Mouse (Mus musculus) MEL (cell line): ENCODE results near the gene Eif3j1.

ENCODE experiments used
- BHLHE40 ChIP-seq: IDR thresholded peaks from 2 replicates; pipeline ENCODE4 v1.6.1; 2012; ENCODE audit warnings: low read depth, mild to moderate bottlenecking, inconsistent platforms, low read length, improper control_type of control experiment, borderline replicate concordance
- CHD2 ChIP-seq: IDR thresholded peaks from 2 replicates; pipeline ENCODE4 v1.6.1; 2011; ENCODE audit warnings: low read length, improper control_type of control experiment
- CTCF ChIP-seq, 3 experiments: IDR thresholded peaks in 2 of 3; conservative IDR thresholded peaks in 1 of 3; 2 replicates each; pipeline ENCODE4 v1.5.1; 2011 to 2012; ENCODE audit warnings: low read length in 3 of 3, low read depth in 2 of 3, mild to moderate bottlenecking in 2 of 3, improper control_type of control experiment in 1 of 3, inconsistent platforms in 1 of 3, mixed read lengths in 1 of 3, moderate library complexity in 1 of 3; ENCODE audit not compliant: control insufficient read depth in 1 of 3, insufficient read depth in 1 of 3, poor library complexity in 1 of 3, severe bottlenecking in 1 of 3
- ELF1 ChIP-seq: IDR thresholded peaks from 2 replicates; pipeline ENCODE4 v1.6.1; 2014; ENCODE audit warnings: low read depth, mild to moderate bottlenecking, inconsistent platforms, low read length, improper control_type of control experiment, moderate library complexity
- EP300 ChIP-seq, 2 experiments: IDR thresholded peaks; 2 replicates each; pipeline ENCODE4 v1.6.1; 2011; ENCODE audit warnings: improper control_type of control experiment in 2 of 2, low read length in 2 of 2, low read depth in 1 of 2, mild to moderate bottlenecking in 1 of 2
- GATA1 ChIP-seq: IDR thresholded peaks from 2 replicates; pipeline ENCODE4 v1.6.1; 2011; ENCODE audit warnings: low read depth, low read length, improper control_type of control experiment
- JUND ChIP-seq: IDR thresholded peaks from 2 replicates; pipeline ENCODE4 v1.6.1; 2011; ENCODE audit warnings: low read depth, mild to moderate bottlenecking, improper control_type of control experiment, low read length
- NELFE ChIP-seq: IDR thresholded peaks from 2 replicates; pipeline ENCODE4 v1.6.1; 2011; ENCODE audit warnings: low read depth, low read length, improper control_type of control experiment
- POLR2A ChIP-seq, 2 experiments: IDR thresholded peaks; 2 replicates each; pipeline ENCODE4 v1.6.1; 2011 to 2012; ENCODE audit warnings: low read length in 2 of 2, mild to moderate bottlenecking in 2 of 2, control low read depth in 1 of 2, improper control_type of control experiment in 1 of 2, low read depth in 1 of 2, moderate library complexity in 1 of 2; ENCODE audit not compliant: control insufficient read depth in 1 of 2, insufficient read depth in 1 of 2, poor library complexity in 1 of 2
- SMC3 ChIP-seq: IDR thresholded peaks from 2 replicates; pipeline ENCODE4 v1.6.1; 2011; ENCODE audit warnings: low read depth, low read length, improper control_type of control experiment
- TAL1 ChIP-seq: IDR thresholded peaks from 2 replicates; pipeline ENCODE4 v1.6.1; 2012; ENCODE audit warnings: mild to moderate bottlenecking, inconsistent platforms, low read length, moderate library complexity, mixed read lengths
- TBP ChIP-seq: IDR thresholded peaks from 2 replicates; pipeline ENCODE4 v1.8.0; 2011; ENCODE audit warnings: low read depth, low read length, improper control_type of control experiment
- UBTF ChIP-seq: IDR thresholded peaks from 2 replicates; pipeline ENCODE4 v1.6.1; 2012; ENCODE audit warnings: low read depth, mild to moderate bottlenecking, inconsistent platforms, low read length, improper control_type of control experiment, moderate library complexity, borderline replicate concordance; ENCODE audit not compliant: insufficient read depth
- ZMIZ1 ChIP-seq: IDR thresholded peaks from 2 replicates; pipeline ENCODE4 v1.6.1; 2012; ENCODE audit warnings: low read depth, mild to moderate bottlenecking, inconsistent platforms, low read length, improper control_type of control experiment, moderate library complexity

GRCm38 (mm10) chr2:122086446-122086845, 58.1 kb downstream of the Eif3j1 start:
- TF ChIP-seq BHLHE40 (no peak), TAL1 (no peak), ELF1 (no peak), TBP (no peak), EP300 (IDR thresholded peaks at IDR 0.05; ENCODE audit: low read depth in 1 of 2, low read length in 2 of 2) (no peak), CTCF (IDR thresholded peaks at IDR 0.05 in 2 of 3, conservative IDR thresholded peaks at IDR 0.05 in 1 of 3; ENCODE audit: control insufficient read depth in 1 of 3, insufficient read depth in 1 of 3, low read depth in 2 of 3, low read length in 3 of 3, poor library complexity in 1 of 3, severe bottlenecking in 1 of 3) (no peak), POLR2A (IDR thresholded peaks at IDR 0.05; ENCODE audit: control insufficient read depth in 1 of 2, insufficient read depth in 1 of 2, low read depth in 1 of 2, low read length in 2 of 2, poor library complexity in 1 of 2) (no peak), GATA1 (no peak), NELFE (no peak), SMC3 (no peak), ZMIZ1 (no peak), JUND (no peak), CHD2 (no peak), UBTF (no peak)
